Mouse (Mus musculus) cerebral cortex, adult 2 months (tissue): ENCODE measurements around the gene Tsnaxip1.

Source experiments
- WGBS: fragments of 180-500 bp; shearing (Covaris S2); methylation state at CpG from one replicate; pipeline ENCODE4 v1.1.7; 2018; 5-methylcytosine and 5-hydroxymethylcytosine counted together

Gene Tsnaxip1

DNA sequence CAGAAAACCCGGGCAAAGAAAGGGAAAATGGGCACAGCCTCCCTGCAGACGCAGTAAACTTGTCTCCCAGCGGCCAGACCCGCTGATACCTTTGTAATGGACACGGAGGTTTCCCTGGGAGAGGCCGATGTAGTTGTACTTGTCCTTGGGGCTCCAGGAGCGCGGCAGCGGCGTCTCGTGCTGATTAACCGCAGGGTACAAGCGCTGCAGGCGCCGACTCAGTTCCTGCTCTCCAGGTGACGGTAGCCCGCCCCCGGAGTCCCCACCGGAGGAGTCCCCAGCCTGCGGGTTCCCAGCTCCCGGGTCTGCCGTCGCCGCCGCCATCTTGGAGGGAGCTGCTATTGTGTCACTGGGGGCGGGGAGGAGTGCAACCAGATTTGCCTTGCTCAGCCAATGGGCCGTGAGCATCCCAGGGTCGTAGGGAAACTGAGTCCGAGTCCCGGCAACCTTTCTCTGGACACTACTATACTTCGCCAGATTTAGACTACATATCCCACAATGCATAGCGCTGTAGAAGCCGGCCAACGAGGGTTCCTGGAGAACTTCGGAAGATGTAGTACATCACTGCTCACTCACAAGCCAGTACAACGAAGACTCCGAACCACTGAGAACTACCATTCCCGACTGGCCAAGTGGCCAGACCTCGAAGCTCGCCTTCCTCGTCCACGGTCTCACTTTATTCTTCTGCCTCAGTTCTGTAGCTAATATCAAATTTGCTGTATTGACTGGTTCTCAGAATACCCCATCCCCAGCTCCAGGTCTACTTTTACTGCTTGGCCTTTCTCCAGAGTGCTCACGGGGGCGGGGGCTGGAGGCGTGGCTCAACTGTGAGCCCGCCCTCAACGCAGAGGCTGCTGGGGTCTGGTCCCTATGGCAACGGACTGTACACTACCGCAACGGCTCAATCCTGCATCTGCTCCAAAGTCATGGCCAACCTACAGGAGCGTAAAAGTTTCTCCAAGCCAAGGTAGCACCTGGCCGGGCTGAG, at the start of gene Tsnaxip1, which contains the start of gene Ranbp10:
TSS of gene Tsnaxip1 (plus strand) at position 871 of the 988 bp plus-strand sequence.
TSS of gene Ranbp10 (minus strand) at position 490 of the 988 bp plus-strand sequence.
- under 1% methylated on average over 52 of the region's 52 CpGs for WGBS

DNA sequence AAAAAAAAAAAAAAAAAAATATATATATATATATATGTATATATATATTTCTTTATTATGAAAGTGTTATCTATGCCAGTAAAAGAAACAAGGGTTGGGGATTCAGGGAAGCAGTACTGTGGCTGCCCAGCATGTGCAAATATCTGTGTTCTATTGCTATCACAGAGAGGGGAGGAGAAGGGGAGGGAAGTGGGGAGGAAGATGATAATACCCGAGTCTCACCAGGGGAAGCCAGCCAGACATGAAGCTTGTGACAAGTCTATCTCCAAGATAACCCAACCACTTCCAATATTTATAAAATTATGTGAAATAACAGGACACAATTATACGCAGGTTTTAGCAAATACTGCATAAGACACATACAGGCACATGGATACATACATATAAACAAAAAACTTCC, 49.7 kb upstream of the Tsnaxip1 start:
- WGBS, result 89% methylated on average over 2 of the region's 2 CpGs

DNA sequence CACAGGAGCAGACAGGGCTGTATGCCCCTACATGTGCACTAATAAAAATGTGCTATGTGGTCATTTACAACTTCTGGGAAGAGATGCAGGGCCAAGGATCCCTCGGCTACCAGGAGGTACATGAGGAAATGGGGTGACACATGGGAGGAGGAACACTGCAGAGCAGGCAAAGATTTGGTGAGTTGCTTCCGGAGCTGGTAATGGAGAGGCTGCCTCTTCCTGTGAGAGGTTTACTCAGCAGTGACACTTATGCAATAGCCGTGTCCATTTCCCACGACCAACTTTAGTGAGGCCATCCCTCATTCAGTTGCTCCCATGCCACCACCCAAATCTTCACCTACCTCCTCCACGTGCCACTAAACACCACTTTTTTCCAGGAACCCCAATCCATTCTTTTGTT, 47.2 kb upstream of the Tsnaxip1 start:
- WGBS, result 84% methylated on average over 5 of the region's 5 CpGs

DNA sequence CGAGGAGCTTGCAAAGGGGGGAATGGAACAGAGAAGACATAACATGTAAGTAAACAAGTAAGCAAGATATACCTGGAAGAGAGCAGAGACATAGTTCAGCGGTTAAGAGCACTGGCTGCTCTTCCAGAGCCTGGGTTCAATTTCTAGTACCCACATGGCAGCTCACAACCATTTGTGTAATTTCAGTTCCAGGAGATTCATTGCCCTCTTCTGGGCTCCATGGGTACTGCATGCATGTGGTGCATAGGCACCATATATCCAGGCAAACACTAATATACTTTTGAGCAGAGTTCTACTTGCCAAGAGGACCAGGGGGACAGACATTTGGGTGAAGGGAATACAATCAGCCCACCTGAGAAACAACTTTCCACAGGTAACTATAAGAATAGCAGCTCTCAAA, 39.3 kb upstream of the Tsnaxip1 start:
- 97% methylated on average over 2 of the region's 2 CpGs for WGBS

DNA sequence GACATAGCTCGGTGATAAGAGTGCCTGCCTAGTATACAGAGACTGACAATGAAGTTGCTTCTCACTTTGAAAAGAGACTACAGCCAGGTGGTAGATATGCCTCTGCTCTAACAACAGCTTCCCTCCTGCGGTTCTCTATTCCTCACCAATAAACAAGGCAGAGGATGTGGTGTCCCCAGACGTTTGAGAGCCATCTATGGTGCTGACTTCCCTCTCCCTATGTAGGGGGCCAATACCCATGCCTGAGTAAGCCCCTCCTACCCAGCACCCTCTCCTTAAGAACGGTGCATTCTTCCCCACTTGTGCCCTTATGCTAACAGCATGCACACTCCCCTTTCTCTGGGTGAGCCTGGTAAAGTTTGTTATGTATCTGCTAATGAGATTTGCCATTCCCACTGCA, 38.6 kb upstream of the Tsnaxip1 start:
- WGBS, result 52% methylated on average over 4 of the region's 4 CpGs

DNA sequence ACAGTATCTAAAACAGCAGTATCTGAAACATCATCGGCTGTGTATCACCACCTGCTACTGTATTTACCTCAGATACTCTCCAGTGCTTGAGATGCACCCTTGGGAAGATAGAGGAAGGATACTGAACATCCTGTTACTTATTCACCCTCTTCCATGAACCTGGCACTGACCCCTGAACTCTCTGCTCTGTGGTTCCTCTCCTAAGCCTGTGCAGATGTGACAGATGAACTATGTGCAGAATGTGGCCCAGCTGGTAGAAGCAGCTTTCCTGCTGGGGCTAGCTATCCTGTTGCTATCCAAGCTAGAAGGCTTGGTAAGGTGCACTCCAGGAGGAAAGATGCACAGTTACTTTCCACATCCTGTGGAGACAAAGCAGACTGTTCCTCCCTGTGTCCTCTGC, 34.2 kb upstream of the Tsnaxip1 start:
- 65% methylated on average over 1 of the region's 1 CpGs for WGBS

DNA sequence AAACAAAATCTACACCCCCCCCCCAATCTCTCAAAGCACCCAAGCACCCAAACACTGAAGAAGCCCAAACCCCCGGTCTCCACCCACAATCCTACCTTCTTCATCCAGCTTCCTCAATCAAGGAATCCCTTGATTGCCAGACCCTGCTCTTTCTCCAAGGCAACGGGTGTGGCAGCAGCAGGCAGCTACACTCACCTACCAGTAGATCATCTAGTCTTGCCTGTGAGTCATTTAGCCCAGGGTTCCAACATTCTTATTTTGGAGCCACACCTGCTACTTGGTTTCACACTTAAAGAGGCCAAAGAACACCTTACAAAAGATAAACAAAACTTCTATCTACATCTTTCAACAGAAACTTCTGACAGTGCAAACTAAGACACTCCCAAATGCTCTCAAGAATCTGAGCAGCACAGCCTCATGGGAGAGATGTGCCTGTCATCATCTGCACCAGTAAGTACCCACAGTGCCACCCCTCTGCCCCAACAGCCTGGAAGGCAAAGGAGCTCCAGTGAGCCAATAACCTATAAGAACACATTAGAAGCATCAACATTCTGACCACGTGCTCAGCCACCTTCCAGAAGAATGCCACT, 33.4 kb upstream of the Tsnaxip1 start:
- WGBS, result 68% methylated on average over 3 of the region's 3 CpGs

DNA sequence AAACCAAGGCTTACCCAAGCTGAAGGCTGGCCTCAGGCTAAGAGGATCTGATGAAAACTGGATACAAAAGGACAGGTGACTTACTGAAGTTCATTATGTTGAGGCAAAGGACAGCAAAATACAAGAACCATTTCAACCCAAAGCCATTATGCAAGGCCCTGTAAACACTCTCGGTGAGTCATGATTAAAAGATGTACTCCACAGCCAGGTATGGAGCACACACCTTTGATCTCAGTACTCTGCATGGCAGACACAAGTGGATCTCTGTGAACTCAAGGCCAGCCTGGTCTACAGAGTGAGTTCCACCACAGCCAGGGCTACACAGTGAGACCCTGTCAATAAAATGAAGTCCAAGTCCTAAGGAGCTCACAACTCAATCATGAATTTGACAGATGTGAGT, 31.7 kb upstream of the Tsnaxip1 start:
- WGBS, result 84% methylated on average over 1 of the region's 1 CpGs

DNA sequence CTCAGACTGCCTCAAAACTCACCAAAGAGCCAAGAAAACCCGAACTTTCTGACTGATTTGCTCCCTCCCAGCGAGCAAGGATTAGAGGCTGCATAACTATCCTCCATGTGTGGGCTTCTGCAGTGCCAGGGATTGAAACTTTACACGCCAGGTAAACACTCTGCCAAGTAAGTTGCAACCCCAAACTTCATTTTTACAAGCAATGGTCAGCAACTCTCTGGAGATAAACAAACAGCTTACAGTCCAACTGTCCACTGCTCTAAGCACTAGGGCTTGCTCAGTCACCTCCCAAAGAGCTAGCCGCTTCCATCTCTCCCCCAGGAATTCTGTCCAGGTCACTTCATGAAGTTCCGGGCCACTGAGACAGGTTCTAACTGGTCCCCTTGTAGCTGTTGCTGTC, 29.1 kb upstream of the Tsnaxip1 start:
- 86% methylated on average over 5 of the region's 5 CpGs for WGBS

DNA sequence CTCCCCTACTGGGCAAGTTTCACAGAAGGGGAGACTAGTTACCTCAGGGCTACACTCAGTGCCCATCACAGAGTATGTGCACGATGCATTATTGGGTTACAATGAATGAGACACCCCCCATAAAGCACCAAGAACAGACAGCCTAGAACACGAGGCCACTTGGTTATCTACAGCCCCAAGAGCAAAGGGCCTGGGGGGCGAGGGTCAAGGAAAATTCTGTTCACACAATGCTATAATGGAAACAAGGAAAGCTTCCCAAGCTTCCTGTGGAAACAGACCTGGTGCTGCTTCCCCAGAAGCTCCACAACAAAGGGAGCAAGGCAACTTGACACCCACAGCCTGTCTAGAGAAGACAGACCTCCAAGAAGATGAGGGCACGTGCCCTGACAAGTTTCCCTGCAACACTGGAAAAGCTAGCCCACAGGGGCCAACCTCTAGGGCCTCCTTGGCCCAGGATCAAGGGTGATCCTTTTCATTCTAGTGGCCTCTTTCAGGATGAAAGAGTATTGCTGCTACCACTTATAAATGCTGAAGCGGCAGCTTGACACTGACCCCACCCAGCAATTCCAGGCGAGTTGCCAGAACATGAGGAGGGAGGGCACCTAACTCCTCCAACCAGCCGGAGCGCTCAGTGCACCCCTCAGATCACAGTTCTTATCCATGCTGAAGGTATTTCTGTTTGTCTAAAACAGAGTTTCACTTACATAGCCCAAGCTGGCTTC, 28.3 kb upstream of the Tsnaxip1 start:
- WGBS, result 37% methylated on average over 8 of the region's 8 CpGs

DNA sequence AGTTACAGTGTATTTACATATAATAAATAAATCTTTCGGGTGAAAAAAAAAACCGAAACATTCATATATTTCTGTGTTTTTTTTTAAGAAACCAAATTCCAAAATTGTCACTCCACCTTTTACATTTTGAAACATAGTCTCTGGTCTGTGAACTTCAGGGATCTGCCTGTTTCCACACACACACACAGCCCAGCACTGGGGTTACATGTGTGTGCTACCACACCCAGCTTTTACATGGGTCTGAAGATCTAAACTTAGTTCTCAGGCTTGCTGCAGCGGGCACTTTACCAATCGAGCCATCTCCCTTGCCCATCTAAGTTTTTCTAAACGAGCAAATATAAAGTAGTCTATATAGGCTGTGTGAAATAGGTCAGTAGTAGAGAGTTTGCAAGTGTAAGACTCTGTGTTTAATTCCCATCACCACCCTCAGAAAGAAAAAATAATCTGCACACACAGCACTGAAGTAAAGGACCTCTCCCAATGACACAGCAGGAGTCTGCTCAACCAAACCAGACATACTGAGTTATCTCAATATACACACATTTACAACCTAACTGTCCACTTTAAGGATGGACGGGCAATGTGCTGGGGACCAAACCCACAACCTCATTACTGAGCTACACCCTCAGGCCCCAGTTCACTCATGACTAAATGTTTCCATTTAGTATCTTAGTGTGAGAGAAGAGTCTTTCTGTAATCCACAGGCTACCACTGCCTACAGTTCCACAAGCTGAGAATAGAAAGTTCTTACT, 26.2 kb upstream of the Tsnaxip1 start:
- 79% methylated on average over 6 of the region's 6 CpGs for WGBS

DNA sequence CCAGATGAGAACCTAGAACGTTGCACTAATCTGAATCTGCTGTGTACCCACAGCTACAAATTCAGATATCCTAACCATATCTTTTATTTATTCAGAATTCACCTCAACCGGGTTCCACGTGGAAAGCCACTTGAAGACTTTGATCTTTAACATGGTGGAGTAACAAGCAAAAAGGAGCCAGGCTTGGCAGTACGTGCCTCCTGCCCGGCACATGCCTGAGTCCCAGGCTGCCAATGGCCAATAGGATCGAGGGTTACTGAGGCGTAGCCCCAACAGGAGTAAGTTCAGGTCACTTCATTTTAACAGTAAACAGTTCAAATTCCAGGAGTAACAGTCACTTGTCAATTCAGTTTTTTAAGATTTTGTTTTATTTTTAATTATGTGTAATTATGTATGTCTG, 22.7 kb upstream of the Tsnaxip1 start:
- WGBS, result 89% methylated on average over 7 of the region's 7 CpGs

DNA sequence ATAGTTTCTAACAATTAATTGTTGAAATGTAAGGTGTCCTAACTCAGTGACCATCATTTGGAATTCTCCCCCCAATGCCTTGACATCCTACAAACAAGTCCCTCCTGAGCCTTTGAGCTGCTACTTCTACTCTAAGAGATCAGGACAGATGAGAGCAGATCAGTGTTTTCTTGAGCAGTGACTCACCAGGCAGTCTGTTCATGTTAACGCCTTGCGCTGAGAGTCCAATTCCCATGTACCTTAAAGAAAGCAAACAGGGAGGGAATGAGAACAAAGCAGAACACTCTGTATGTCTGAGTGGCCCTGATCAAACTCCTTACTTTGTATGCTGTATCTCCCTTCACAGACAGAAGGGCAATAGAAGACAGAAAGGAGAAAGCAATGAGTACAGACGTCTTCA, 22.2 kb upstream of the Tsnaxip1 start:
- 43% methylated on average over 3 of the region's 3 CpGs for WGBS

DNA sequence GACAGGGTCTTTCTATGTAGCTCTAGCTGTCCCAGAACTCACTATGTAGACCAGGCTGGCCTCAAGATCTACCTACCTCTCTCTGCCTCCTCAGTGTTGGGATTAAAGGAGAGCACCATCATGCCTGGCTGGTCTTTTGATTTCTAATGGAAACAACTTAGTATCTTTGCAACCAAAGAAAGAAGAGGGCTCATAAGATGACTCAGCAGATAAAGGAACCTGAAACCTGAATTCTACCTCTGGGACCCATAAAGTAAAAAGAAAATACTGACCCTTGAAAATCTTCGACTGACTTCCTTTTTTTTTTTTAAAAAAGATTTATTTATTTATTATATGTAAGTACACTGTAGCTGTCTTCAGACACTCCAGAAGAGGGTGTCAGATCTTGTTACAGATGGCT, 21.6 kb upstream of the Tsnaxip1 start:
- WGBS, result 92% methylated on average over 1 of the region's 1 CpGs

DNA sequence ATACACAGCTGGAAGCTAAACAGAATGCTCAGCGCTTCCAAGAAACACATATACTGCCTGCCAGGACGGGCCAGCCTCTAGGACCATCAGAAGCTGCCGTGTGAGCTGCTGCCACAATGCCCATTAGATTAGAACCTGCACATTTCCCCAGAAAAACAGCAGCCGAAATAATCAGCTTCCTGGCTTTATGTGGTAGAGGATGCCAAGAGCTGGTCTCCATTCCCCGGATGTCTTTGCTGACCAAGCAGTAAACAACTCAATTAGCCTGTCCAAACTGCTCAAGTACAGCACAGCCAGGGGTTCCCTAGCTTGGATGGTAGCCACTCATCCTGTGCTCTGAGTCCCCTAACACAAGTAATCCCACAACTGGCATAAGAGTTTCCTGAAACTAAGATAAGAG, 19.8 kb upstream of the Tsnaxip1 start:
- WGBS, result 69% methylated on average over 5 of the region's 5 CpGs

DNA sequence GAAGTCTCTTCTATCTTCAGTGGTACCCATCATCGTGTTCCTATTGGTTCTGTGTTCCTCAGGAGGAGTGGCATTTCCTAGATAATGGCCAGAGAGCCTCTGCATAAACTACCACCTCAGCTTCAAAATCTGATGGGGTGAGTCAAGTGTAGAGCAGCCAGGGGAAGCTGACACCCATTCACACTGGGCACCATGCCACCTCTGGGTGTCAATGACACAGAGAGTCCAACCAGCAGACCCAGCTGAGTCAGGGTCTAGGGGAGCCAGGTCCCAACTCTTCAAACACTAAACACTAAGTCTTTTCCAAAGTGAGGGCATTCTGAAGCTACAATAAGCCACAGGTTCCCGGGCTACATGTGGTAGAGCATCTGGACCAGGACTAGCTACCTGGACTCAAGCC, 19.1 kb upstream of the Tsnaxip1 start:
- 75% methylated on average over 2 of the region's 2 CpGs for WGBS

DNA sequence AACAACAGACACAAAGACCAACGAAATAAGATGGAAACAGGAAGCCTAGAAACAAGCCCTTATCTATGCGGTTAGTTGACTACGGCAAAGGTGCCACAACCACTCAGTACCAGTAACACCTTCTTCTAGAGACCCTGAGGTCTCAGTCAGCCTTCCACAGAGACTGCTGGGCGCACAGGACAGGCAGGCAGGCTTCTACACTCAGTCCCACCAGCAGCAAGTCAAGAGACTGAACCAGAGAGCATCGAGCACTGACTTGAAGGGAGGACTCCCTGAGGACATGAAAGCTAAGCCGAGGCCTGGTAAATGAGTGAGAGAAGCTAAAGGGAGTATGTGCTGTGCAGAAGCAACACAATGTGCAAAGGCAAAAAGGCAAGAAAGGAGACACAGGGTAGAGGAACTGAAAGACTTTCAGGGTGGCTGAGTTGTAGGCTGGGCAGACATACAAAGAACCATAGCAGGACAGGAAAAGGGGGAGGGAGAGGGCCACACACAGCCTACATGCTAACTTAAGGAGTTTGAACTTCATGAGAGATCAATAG, 17.2 kb upstream of the Tsnaxip1 start:
- 79% methylated on average over 6 of the region's 6 CpGs for WGBS

DNA sequence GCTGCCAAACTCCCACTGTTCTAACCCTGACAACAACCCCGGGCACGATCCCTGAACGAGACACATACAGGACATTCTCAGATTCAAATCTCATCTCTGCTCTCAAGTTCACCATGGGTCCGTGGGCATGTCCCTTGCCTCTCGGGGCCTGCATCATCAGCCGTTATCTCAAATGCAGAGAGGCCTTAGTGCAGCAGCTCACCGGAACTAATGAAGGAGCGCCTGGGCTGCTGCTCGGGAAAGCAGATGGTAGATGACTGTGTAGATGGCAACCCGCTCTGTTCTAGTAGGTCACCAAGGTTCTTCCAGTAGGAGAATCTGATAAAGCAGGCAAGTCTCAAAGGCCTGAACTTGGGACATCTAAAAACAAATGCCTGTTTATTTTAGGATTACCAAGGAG, 16.5 kb upstream of the Tsnaxip1 start:
- 80% methylated on average over 10 of the region's 10 CpGs for WGBS

DNA sequence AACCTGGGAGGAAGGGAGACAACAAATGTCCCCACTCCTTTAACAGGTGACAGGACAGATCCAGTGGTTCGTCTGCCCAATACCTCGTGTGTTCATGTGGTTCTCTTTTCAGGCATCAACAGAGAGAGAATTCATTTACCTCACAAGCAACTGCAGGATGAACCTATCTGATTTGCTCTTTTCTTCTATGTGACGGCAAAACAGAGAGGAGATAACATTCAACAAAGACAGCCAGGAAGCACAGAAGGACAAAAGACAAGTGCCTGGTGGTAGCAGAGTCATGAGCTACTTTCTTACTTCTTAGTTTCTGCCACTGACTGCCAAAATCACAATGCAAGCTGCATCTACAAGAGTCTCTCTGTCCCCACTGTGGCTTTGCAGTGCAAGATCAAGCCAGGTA, 16.0 kb upstream of the Tsnaxip1 start:
- WGBS, result 61% methylated on average over 3 of the region's 3 CpGs

DNA sequence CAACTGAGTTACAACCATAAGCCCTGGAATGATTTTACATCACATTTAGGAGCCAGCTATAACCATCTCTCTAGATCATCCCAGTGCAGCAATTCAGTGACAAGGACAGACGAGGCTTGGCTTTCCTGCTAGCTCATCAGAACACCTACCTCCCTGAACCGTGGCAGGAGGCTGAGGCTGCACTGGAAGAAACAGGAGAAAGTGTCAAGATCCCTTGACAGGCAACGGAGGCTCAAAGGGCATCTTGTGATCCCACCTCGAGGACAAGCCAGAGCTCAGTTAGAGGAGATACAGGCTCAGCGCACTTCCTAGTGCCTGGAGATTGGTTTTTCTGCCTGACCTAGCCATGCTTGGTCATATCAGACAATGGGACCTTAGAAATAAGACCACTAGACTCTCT, 15.0 kb upstream of the Tsnaxip1 start:
- WGBS, result 85% methylated on average over 5 of the region's 5 CpGs

DNA sequence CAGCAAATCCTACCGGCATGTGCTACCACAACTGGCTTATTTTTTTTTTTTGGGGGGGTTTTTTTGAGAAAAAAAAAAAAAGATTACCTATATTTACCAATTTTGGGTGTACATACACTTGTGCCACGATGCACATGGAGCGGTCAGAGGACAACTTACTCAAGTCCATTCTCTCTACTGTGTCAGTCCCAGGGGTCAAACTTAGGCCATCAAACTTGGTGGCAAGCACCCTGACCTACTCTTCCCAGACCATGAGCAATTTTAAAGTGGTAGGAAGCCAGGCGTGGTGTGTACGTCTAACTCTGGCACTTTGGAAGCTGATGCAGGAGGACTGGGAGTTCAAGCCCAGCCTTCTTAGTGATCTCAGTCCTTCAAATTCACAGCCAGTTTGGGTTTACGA, 14.3 kb upstream of the Tsnaxip1 start:
- WGBS, result 93% methylated on average over 6 of the region's 6 CpGs
